Mouse (Mus musculus) lung, postnatal 36 days (tissue): ENCODE measurements at regions not wholly inside any gene's neighbourhood (a gene's known extent, or its start where the extent isn't known, plus 50 kb on each side); places are given as distances from the start of the nearest gene placed in this dataset.

Experiments
- DNase-seq: peaks from one replicate; pipeline ENCODE4 v3.0.0; 2022; ENCODE audit warnings: mixed read lengths

GRCm38 (mm10) chr14:24081911-24082558, 67.7 kb upstream of the Kcnma1 start:
- DNase-seq, result peak; percentile 79

DNA sequence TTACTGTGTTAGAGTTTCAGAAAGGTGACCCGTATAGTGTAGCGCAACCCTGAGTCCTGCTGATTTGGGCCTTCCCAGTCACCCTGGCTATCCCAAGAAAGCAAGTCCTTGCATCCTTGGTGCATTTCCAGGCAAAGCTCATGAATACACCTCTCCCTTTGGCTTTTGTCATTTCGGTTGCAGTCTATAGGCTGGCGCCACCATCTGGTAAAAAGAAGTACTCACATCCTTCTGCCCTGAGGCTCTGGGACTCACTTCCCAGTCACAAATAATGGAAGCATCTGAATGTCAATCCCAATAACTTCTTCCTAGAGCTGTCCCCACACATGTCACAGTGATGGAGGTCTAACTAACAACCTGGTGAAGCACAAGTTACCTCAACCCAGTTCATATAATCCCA, 54.4 kb upstream of the Kcnma1 start:
- peak; percentile 25 for DNase-seq

GRCm38 (mm10) chr14:24067657-24068056, 53.4 kb upstream of the Kcnma1 start:
- peak; percentile 86 for DNase-seq

DNA sequence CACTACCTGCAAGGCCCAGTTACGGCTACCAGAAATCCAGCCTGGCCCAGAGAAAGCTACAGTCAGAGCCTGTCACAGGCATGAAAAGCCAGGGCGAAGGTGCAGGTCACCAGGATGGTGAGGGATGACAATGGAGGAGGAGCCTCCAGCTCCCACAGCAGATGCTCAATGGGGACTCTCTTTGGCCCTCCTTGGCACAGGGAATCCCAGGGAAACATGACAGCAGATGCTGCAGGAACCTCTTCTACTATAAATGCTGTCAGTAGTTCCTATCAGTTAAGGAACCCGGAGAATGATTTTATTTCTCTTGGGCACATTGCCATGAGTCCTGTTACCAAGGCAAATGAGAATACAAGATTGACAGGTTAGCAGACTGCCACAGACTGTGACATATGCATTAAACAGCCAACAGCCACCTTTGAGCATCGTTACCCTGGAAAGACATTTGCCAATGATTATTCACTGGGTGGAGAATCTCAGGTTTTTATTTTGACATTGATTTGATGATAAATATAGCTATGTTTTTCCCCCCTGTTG, 51.0 kb upstream of the Kcnma1 start:
- DNase-seq, result no peak
